Mouse (Mus musculus) hindbrain, embryonic 12.5 days (tissue): ENCODE results near the gene F13a1. TPM values are rescaled to one million over a fixed set of nuclear protein-coding genes. Genes with fewer than 3 reads are reported as not detected.

Source experiments
- ATAC-seq: fragments of 200-750 bp; cut with Nextera tagmentation; 2 replicates; pipeline ENCODE4 v1.8.0; 2017; ENCODE audit warnings: moderate TSS enrichment; ENCODE audit not compliant: low FRiP score
- H3K27ac ChIP-seq: fragments of 300-500 bp; sonication (generic); 2 replicates; pipeline ENCODE4 v1.5.1; 2016; ENCODE audit warnings: mild to moderate bottlenecking
- H3K27me3 ChIP-seq: fragments of 300-500 bp; sonication (generic); 2 replicates; pipeline ENCODE4 v1.6.1; 2016; ENCODE audit warnings: mild to moderate bottlenecking
- H3K36me3 ChIP-seq: fragments of 300-500 bp; sonication (generic); 2 replicates; pipeline ENCODE4 v1.6.1; 2016; ENCODE audit warnings: mild to moderate bottlenecking
- H3K4me1 ChIP-seq: fragments of 300-500 bp; sonication (generic); 2 replicates; pipeline ENCODE4 v1.6.1; 2016
- H3K4me2 ChIP-seq: fragments of 300-500 bp; sonication (generic); replicated peaks from 2 replicates; pipeline ENCODE4 v1.6.1; 2016; ENCODE audit warnings: mild to moderate bottlenecking
- H3K4me3 ChIP-seq: fragments of 300-500 bp; sonication (generic); 2 replicates; pipeline ENCODE4 v1.5.1; 2016; ENCODE audit warnings: mild to moderate bottlenecking
- H3K9ac ChIP-seq: fragments of 300-500 bp; sonication (generic); 2 replicates; pipeline ENCODE4 v1.6.1; 2016; ENCODE audit warnings: mild to moderate bottlenecking, moderate library complexity
- H3K9me3 ChIP-seq: fragments of 300-500 bp; sonication (generic); replicated peaks from 2 replicates; pipeline ENCODE4 v1.6.1; 2016; ENCODE audit warnings: mild to moderate bottlenecking
- whole genome bisulfite sequencing: fragments of 180-500 bp; shearing (Covaris S2); methylation state at CpG from one replicate; pipeline ENCODE4 v1.1.7; 2016; 5-methylcytosine and 5-hydroxymethylcytosine counted together
- polyA plus RNA-seq: library from polyadenylated mRNA; unstranded; fragments of >200 nt; fragmentation: Nextera tagmentation; extraction: Ambion mirVana; gene quantifications from 2 replicates; pipeline ENCODE4 v1.2.1, GENCODE M21; 2016

Gene F13a1
- polyA plus RNA-seq, 1 experiment from 2014 or later, result 14.7 TPM

- no peaks in the 10 kb centered on the region for H3K4me1 ChIP-seq
- no peaks in the 10 kb centered on the region for H3K36me3 ChIP-seq
- H3K4me3 ChIP-seq, result no peak overlapping the region
- no peak overlapping the region for H3K9ac ChIP-seq
- H3K9me3 ChIP-seq, result no peaks in the 10 kb centered on the region
- H3K4me2 ChIP-seq, result no peak overlapping the region
- no peak overlapping the region for H3K27ac ChIP-seq
- H3K27me3 ChIP-seq, result no peaks in the 10 kb centered on the region
- no peak for ATAC-seq
- 64% methylated on average over 4 of the region's 4 CpGs for WGBS
Observed at GRCm38 (mm10) chr13:36919737-36920136, 130.3 kb downstream of the F13a1 start.

- ATAC-seq, result no peak
- WGBS, result 34% methylated on average over 4 of the region's 4 CpGs
- no peaks in the 10 kb centered on the region for H3K9me3 ChIP-seq
- no peaks in the 10 kb centered on the region for H3K4me1 ChIP-seq
- no peak overlapping the region for H3K27ac ChIP-seq
- H3K9ac ChIP-seq, result no peak overlapping the region
- no peaks in the 10 kb centered on the region for H3K27me3 ChIP-seq
- no peak overlapping the region for H3K4me3 ChIP-seq
- H3K4me2 ChIP-seq, result no peak overlapping the region
- H3K36me3 ChIP-seq, result no peaks in the 10 kb centered on the region
Observed at GRCm38 (mm10) chr13:36903885-36904284, 146.2 kb downstream of the F13a1 start.

GRCm38 (mm10) chr13:36903447-36903846, 146.6 kb downstream of the F13a1 start:
- no peak for ATAC-seq
- H3K4me2 ChIP-seq, result no peak overlapping the region
- H3K9me3 ChIP-seq, result no peaks in the 10 kb centered on the region
- H3K27ac ChIP-seq, result no peak overlapping the region
- H3K27me3 ChIP-seq, result no peaks in the 10 kb centered on the region
- H3K9ac ChIP-seq, result no peak overlapping the region
- no peak overlapping the region for H3K4me3 ChIP-seq
- no peaks in the 10 kb centered on the region for H3K36me3 ChIP-seq
- H3K4me1 ChIP-seq, result no peaks in the 10 kb centered on the region
- 31% methylated on average over 1 of the region's 1 CpGs for WGBS

- Histone ChIP-seq H3K9me3 (no peaks in the 10 kb centered on the region), H3K36me3 (no peaks in the 10 kb centered on the region), H3K27ac (no peak overlapping the region), H3K4me2 (no peak overlapping the region), H3K4me3 (no peak overlapping the region), H3K27me3 (no peaks in the 10 kb centered on the region), H3K4me1 (no peaks in the 10 kb centered on the region), H3K9ac (no peak overlapping the region)
- WGBS, result 79% methylated on average over 3 of the region's 3 CpGs
- no peak for ATAC-seq
Observed at GRCm38 (mm10) chr13:36901603-36902002, 148.4 kb downstream of the F13a1 start.

GRCm38 (mm10) chr13:36901016-36901415, 149.0 kb downstream of the F13a1 start:
- ATAC-seq, result no peak
- no peak overlapping the region for H3K9ac ChIP-seq

GRCm38 (mm10) chr13:36896061-36896460, 154.0 kb downstream of the F13a1 start:
- Histone ChIP-seq H3K9me3 (no peaks in the 10 kb centered on the region), H3K27me3 (no peaks in the 10 kb centered on the region), H3K36me3 (no peaks in the 10 kb centered on the region), H3K4me3 (no peak overlapping the region), H3K9ac (no peak overlapping the region), H3K27ac (no peak overlapping the region), H3K4me1 (no peaks in the 10 kb centered on the region), H3K4me2 (no peak overlapping the region)
- ATAC-seq, result no peak
- WGBS, result 66% methylated on average over 3 of the region's 3 CpGs

More at GRCm38 (mm10) chr13:36901016-36901415, 149.0 kb downstream of the F13a1 start:
- Histone ChIP-seq H3K27me3 (no peaks in the 10 kb centered on the region), H3K4me2 (no peak overlapping the region), H3K4me1 (no peaks in the 10 kb centered on the region), H3K36me3 (no peaks in the 10 kb centered on the region), H3K27ac (no peak overlapping the region), H3K4me3 (no peak overlapping the region), H3K9me3 (no peaks in the 10 kb centered on the region)
- WGBS, result 71% methylated on average over 3 of the region's 3 CpGs

GRCm38 (mm10) chr13:36893762-36894161, 156.3 kb downstream of the F13a1 start:
- Histone ChIP-seq H3K9me3 (no peaks in the 10 kb centered on the region), H3K4me1 (no peaks in the 10 kb centered on the region), H3K4me3 (no peak overlapping the region), H3K27ac (no peak overlapping the region), H3K4me2 (no peak overlapping the region), H3K27me3 (no peaks in the 10 kb centered on the region), H3K9ac (no peak overlapping the region), H3K36me3 (no peaks in the 10 kb centered on the region)
- WGBS, result 96% methylated on average over 3 of the region's 3 CpGs
- ATAC-seq, result no peak

GRCm38 (mm10) chr13:36892216-36892615, 157.8 kb downstream of the F13a1 start:
- Histone ChIP-seq H3K36me3 (no peaks in the 10 kb centered on the region), H3K4me3 (no peak overlapping the region), H3K4me1 (no peaks in the 10 kb centered on the region; the same call in 1 of the 2 replicates), H3K4me2 (no peak overlapping the region), H3K27me3 (no peaks in the 10 kb centered on the region), H3K9me3 (no peaks in the 10 kb centered on the region), H3K27ac (no peak overlapping the region), H3K9ac (no peak overlapping the region)
- ATAC-seq, result no peak
- 95% methylated on average over 1 of the region's 1 CpGs for WGBS

- H3K27me3 ChIP-seq, result no peaks in the 10 kb centered on the region
- no peaks in the 10 kb centered on the region for H3K36me3 ChIP-seq
- 95% methylated on average over 7 of the region's 7 CpGs for WGBS
- H3K4me3 ChIP-seq, result no peak overlapping the region
- no peak overlapping the region for H3K9ac ChIP-seq
- no peaks in the 10 kb centered on the region; the same call in 1 of the 2 replicates for H3K4me1 ChIP-seq
- H3K4me2 ChIP-seq, result no peak overlapping the region
- no peak for ATAC-seq
- no peaks in the 10 kb centered on the region for H3K9me3 ChIP-seq
- H3K27ac ChIP-seq, result no peak overlapping the region
Observed at GRCm38 (mm10) chr13:36885973-36886372, 164.1 kb downstream of the F13a1 start.

GRCm38 (mm10) chr13:36839111-36839510, 210.9 kb downstream of the F13a1 start:
- Histone ChIP-seq H3K4me3 (no peak overlapping the region), H3K4me1 (no peaks in the 10 kb centered on the region), H3K27me3 (no peaks in the 10 kb centered on the region), H3K4me2 (no peak overlapping the region), H3K36me3 (no peaks in the 10 kb centered on the region), H3K9me3 (no peaks in the 10 kb centered on the region), H3K27ac (no peak overlapping the region), H3K9ac (no peak overlapping the region)
- WGBS, result 86% methylated on average over 3 of the region's 3 CpGs
- ATAC-seq, result no peak
